Mouse (Mus musculus) left cerebral cortex, postnatal 10 days (tissue): ENCODE data around the gene Gm6793. TPM values are rescaled to one million over a fixed set of nuclear protein-coding genes. Genes with fewer than 3 reads are reported as not detected.

ENCODE experiments used
- DNase-seq, 2 experiments: peaks; one replicate each; pipeline ENCODE4 v3.0.0; 2021 to 2022; ENCODE audit warnings: low spot score in 2 of 2, mixed read lengths in 1 of 2; ENCODE audit errors: extremely low spot score in 1 of 2
- intact Hi-C: fragments of 180-260 bp; cut with DNase I; formaldehyde crosslinking; loops from one replicate; pipeline ENCODE4 v1.15.1; 2025
- total RNA-seq, 2 experiments: library from RNA; stranded (reverse); gene quantifications; 2 replicates each; pipeline ENCODE4 v1.2.3; 2021

Gene Gm6793
- under 1 TPM in 1 of 2 experiments, not detected in 1; 0.22 TPM for total RNA-seq

DNA sequence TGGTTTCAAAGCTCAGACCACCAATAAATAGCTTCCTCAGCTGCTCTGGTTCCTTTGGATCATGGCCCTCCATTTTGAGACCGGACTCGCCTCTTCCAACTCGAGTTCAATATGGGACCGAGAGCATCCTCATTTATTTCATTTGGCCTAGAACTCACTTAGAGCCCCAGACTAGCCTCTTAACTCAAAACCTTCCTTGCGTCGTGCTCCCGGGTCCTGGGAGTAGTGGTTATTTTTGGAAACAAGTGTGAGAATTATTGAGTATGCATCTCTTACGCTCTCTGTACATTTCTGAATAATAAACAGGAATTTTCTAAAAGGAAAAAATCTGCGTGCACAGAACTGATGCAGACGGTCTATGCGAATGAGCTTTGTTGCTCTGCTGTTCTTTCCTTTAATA is at the start of gene Gm6793:
Gene Gm6793, minus strand, starts transcription at position 101 of the 400 bp plus-strand sequence.
- no peak for DNase-seq
- intact Hi-C loops = no loop called here

DNA sequence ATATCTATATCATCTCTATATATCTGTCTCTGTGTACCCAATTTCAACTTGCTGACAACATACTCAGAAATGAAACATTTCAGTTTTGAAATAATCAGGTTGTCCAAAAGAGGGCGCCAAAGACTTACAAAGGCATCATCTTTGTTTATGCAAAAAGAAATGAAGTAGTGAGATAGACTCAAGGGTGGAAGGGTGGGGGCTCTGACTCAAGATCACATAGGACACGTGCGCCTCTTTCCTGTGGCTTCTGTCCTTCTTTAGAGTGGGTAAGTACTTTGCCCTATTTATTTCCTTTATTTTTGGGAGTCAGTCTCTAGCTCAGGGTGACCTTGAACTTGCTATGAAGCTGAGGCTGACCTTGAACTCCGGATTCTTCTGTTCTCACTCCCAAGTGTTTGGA is 46.5 kb upstream of the Gm6793 start:
- intact Hi-C loops = loop anchor here (5.0 kb wide), 3 partner anchors 911 to 1571 kb away; no protein-coding TSS in a partner anchor
- DNase-seq = peak in 1 of 2 experiments; percentile 69

DNA sequence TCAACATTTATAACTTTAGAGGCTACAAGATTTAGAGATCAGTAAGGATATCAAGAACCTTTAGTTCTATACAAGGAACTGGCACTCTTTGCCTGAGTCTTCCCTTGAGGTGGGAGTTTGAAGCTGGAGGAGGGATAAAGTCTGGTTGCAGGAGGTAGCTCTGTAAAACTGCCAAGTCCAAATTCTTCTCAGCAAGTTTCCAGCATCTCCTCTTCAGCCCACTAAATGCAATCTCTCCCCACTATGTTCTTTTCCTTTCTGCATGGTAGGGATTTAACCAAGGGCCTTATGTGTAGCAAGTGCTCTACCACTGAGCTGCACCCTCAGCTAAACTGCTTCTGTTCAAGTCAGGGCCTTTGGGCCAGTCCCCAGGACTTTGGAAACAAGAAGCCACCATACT is 39.6 kb upstream of the Gm6793 start:
- no peak for DNase-seq
- intact Hi-C loops = no loop called here

DNA sequence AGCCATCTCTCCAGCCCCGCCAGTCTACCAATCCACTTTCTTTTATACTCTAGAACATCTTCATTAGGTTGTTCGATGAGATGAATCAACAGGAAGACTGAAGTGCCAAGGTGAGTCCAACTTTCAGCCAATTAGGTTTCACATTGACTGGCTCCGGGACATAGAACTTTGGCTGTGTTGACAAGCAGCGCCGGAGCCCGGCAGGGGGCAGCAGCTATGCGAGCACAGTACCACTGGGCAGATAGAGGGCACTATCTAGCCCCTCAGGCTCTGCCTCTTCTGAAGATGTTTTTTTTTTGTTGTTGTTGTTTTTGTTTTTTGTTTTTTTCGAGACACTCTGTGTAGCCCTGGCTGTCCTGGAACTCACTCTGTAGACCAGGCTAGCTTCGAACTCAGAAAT is 36.7 kb upstream of the Gm6793 start:
- intact Hi-C loops = no loop called here
- DNase-seq = no peak

DNA sequence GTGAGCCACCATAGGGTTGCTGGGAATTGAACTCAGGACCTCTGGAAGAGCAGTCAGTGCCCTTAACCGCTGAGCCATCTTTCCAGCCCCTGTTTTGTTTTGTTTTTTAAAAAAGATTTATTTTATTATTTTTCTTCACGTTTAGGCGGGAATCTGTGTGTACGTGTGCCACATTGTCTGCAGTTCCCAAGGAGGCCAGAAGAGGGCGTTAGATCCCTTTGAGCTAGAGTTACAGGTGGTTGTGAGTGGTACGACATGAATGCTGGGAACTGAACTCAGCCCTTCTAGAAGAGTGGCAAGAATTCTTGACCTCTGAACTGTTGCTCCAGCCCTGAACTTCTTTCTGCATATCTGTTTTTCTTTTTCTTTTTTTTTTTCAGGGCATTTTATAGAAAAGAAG is 35.1 kb upstream of the Gm6793 start:
- intact Hi-C loops = no loop called here
- DNase-seq = no peak

DNA sequence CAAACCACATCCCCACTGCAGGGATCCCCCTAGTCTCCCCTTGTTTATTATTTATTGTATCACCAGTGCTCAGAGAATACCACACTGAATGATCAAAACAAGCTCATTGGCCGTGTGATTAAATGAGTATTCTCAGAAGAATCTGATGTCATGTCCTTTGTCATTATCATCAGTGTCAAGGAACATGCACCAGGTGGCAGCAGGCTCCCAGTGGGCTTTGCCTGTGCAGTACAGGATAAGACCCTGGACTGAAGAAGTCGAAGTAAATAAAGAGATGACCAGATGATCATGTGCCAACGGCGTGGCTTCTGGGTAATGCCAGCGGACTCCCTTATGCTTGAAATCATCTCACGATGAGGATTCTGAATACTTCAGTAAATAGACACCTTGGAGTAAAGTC is 33.5 kb upstream of the Gm6793 start:
- no peak for DNase-seq
- intact Hi-C loops = no loop called here

DNA sequence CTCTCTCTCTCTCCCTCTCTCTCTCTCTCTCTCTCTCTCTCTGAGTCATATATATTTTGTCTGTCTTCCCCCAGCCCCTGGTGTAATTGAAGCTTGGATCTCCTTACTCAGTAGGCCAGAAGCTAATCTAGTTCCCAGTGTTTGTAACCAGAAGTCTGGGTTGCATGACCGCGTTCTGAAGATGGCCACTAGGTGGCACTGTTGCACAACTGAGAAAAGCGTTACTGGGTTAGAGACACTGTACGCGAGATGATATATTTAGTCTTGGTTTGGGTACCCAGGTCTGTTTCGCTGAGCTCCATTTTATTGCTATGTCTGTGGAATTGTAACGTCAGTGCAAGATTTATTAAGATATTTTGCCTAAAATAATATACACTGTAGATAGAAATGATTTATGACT is 31.1 kb upstream of the Gm6793 start:
- DNase-seq = peak; percentile 84 to 90
- intact Hi-C loops = loop anchor here (2.0 kb wide), 1 partner anchor 1587 kb away; no protein-coding TSS in a partner anchor

DNA sequence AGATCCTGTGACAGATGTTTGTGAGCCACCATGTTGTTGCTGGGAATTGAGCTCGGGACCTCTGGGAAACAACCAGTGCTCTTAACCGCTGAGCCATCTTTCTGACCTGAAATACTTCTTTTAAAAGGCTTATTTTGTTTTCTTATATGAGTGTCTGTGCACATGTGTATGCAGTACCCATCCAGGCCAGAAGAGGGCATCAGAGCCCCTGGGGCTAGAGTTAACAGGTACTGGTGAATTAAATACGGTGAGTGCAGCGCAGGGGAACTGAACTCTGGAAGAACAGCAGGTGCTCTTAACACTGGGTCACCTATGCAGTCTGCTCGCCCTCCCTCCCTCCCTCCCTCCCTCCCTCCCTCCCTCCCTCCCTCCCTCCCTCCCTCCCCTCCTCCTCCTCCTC is 30.3 kb upstream of the Gm6793 start:
- DNase-seq = no peak
- intact Hi-C loops = no loop called here

DNA sequence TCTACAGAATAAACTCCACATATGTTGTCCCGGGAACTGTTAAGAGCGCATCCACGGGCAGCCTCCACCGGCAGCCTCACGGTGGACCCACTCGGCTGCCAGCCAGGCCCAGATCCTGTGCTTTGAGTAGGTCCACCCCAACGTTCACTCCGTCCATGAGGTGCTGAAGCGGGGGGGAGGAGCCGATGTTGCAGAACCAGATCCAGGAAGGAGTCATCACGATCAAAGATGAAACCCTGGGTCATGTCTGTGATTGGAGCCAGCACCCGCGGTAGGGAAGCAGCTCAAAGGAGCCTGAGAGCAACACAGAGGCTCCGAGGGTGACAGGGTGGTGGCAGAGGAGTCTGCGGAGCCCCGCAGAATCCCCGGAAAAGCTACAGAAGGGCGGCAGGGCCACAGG is 22.7 kb upstream of the Gm6793 start:
- intact Hi-C loops = no loop called here
- DNase-seq = no peak

DNA sequence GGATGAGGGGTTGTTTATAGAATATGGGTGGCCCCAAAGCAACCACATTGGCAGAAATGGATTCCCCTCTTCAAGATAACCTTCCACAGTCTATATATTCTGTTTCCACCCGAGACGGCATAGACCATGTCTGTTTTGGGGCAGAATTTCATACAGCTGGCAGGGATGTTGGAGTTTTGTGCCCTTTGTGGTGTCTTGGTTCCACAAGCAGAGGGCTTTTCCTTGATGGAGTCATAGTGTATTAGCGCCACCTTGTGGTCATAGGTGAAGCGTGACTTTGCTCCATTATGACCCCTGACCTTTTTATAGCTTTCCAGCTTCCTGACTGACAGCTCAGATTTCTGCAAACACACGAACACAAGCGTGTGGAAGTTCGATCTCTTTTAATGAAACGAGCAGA is 19.8 kb upstream of the Gm6793 start:
- no peak for DNase-seq
- intact Hi-C loops = no loop called here

DNA sequence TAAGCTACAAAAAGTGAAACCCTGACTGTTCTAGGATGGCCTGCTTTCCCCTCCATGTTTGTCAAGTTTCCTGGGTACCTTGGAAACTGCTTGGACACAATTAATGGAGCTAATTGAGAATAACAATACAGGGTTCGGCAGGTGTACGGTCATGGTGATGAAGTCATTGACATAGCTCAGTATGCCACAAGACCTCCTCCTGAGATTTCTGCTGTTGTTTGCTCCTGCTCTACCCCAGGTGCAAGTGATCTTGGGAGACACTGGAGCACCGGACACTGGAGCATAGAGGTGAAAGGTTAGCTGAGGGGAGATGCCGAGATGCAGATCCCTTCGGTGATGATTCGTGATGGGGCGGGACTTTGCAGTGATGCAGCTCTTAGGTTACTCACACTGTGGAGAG is 18.2 kb upstream of the Gm6793 start:
- intact Hi-C loops = no loop called here

DNA sequence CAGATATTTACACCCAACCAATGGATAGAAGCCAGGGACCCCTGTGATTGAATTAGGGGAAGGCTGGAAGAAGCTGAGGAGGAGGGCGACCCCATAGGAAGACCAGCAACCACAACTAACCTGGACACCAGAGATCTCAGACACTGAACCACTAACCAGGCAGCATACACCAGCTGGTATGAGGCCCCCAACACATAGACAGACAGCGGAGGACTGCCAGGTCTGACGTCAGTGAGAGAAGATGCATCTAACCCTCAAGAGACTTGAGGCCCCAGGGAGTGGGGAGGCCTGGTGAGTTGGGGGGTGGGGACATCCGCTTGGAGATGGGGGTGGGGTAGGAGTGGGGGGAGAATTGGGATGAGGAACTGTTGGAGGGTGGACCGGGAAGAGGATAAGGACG is 15.8 kb upstream of the Gm6793 start:
- intact Hi-C loops = no loop called here
- DNase-seq = no peak

More for the DNA sequence above, 18.2 kb upstream of the Gm6793 start:
- no peak for DNase-seq

DNA sequence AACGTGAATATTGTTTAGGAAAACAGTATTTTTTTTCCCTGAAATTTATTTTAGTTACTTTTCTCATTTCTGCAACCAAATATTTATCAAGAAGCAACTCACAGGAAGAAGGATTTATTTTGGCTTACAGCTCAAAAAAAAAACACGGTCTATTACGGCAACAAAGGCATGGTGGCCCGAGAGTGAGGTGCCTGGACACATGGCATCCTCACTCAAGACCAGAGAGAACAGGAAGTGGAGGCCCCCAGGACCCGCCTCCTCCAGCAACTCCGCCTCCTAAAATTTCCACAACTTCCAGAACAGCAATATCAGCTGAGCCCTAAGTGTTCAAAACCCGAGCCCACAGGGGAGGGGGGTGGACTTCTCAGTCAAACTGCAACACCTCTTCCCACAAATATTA is 14.6 kb upstream of the Gm6793 start:
- intact Hi-C loops = no loop called here
- DNase-seq = no peak

DNA sequence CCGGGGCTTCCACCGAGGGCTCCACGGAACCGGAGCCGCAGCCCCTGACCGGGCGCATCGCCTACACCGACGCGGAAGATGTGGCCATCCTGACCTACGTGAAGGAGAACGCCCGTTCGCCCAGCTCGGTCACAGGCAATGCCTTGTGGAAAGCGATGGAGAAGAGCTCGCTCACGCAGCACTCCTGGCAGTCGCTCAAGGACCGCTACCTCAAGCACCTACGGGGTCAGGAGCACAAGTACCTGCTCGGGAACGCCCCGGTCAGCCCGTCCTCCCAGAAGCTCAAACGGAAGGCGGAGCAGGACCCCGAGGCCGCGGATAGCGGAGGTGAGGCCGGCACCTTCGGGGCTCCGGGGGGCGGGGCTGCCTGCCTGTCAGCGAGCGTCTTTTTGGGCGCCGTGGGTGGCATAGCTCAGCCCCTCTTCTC is 3.0 kb downstream of the Gm6793 start:
- peak in 1 of 2 experiments; percentile 63 for DNase-seq
- intact Hi-C loops = no loop called here

DNA sequence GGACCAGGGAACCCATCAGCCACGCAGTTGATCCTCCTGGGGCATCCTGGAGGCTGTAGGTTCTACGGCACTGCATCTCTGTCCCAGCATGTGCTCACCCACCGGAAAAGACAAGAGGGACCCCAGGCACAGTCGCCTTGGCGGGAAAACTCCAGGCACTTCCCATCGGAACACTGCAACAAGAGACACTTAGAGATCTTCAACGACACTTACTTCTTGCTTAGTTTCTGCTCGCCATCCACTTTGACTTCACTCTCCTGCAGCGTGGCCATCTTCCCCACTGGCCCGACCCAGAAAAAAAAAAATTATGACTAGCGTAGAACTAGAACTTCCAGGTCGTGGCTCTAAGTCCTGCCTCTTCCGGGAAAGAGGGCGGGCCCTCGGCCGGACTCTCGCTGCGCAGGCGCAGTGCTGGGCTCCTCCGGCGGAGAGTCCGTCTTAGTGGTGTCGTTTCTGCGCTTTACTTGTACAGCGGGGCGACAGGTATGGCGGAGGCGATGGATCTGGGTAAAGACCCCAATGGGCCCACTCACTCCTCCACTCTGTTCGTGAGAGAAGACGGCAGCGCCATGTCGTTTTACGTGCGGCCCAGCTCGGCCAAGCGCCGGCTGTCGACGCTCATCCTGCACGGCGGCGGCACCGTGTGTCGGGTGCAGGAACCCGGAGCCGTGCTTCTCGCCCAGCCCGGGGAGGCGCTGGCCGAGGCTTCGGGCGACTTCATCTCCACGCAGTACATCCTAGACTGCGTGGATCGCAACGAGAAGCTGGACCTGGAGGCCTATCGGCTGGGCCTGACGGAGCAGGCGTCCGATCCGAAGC is 3.6 kb downstream of the Gm6793 start, which contains the start of the genes Kars and Terf2ip:
Gene Kars, minus strand, starts transcription at position 327 of the 819 bp plus-strand sequence.
Gene Terf2ip, plus strand, starts transcription at position 402 of the 819 bp plus-strand sequence.
- intact Hi-C loops = no loop called here
- DNase-seq = peak; percentile 88 to 95

DNA sequence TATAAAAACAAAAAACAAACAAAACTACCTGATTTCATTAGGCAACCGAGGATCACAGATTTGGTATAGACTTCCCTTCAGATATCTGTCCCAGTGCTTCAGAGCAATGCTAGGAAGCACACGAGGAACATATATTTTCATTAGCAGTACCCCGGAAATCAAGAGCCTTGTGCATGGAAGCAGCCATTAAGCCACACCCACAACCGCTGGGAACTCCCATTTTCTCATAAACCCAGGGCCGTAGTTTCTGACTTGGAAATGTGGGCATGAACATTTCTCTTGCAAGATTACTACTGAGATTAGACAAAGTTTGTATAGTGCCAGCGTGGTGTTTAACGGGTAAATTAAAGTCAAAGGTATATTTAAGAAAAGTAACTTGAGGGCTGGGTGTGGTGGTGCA is 5.3 kb downstream of the Gm6793 start:
- intact Hi-C loops = no loop called here
- DNase-seq = no peak

DNA sequence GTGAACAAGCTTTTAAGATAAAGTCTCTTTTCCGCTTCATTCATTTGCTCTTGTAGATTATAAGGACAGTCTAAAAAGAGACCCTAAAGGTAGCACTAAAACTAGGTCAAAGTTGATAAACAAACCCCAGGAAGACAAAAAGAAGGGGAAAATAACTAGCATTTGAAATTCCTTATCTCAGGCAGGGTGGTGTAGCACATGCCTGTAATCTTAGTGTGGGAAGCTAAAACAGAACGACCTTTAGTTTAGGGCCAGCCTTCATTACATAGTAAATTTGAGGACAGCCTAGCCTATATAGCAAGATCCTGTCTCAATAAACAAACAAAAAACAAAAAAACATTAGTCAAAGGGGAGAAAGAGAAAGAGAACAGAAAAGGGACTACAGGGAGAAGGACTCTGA is 7.2 kb downstream of the Gm6793 start:
- intact Hi-C loops = no loop called here
- DNase-seq = no peak

DNA sequence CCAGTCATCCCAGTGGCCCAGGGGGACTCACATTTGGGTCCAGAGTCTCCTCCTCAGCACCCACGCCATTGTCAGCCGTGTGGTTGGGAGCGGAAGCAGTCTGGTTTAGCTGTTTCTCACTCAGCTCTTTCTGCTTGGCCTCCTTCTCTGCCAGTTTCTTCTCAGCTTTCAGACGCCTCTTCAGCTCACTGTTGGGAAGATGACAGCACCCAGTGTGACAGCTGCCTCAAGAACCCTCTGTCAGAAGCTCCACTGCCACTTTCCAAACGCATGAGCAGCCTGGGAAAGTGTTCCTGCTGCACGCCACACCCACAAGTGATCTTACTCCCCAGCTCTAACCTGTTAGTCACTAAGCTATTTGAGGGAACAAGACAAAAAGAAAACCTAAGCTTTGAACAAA is 9.2 kb downstream of the Gm6793 start:
- intact Hi-C loops = no loop called here
- DNase-seq = no peak

DNA sequence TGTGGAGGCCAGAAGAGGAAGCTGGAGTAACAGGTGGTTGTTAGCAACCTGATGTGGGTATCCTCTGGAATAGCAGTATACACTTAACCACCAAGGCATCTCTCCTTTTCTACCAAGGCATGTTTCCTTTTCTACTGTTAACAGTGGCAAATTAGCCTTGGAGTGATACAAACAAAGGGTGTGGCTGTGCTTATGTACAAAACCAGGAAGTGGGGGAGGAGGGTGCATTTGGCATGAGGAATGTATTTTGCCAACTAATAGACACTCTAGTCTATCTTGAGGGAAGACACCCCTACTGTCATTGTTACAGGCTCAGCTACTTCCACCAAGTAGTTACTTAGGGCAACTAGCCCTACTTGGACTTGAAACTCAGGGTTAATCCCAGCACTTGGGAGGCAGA is 10.1 kb downstream of the Gm6793 start:
- DNase-seq = no peak
- intact Hi-C loops = no loop called here

DNA sequence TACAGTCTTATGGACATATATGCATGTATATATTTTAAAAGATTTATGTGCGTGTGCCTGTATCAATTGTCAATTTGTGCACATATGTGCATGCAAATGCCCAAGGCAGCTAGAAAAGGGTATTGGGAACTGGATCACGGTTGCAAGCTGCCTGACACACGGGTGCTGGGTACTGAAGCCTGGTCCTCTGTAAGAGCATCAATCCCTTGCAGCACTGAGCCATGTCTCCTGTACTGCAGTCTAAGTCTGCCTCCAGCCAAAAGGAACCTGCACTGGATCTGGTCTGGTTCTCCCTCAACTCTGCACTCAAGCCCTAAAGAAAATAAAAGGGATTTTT is 22.2 kb downstream of the Gm6793 start:
- intact Hi-C loops = loop anchor here (5.0 kb wide), 1 partner anchor 50 kb away; the partner anchor contains the start of gene Gabarapl2
- DNase-seq = no peak
